Mouse (Mus musculus) intestine, embryonic 16.5 days (tissue): ENCODE results near the gene Ubp1. TPM values are rescaled to one million over a fixed set of nuclear protein-coding genes. Genes with fewer than 3 reads are reported as not detected.
A peak's percentile ranks its signal among the peaks of the same experiment; 100 is the strongest.

Experiments
- ATAC-seq: fragments of 200-750 bp; cut with Nextera tagmentation; 2 replicates; pipeline ENCODE4 v1.8.0; 2017; ENCODE audit warnings: moderate TSS enrichment, moderate library complexity
- H3K27ac ChIP-seq: fragments of 300-500 bp; sonication (generic); 2 replicates; pipeline ENCODE4 v1.5.1; 2014; ENCODE audit warnings: mild to moderate bottlenecking, low read length
- H3K27me3 ChIP-seq: fragments of 300-500 bp; sonication (generic); replicated peaks from 2 replicates; pipeline ENCODE4 v1.6.1; 2014; ENCODE audit warnings: low read length, control low read depth, mixed read lengths; ENCODE audit not compliant: control insufficient read depth, insufficient read depth
- H3K36me3 ChIP-seq: fragments of 300-500 bp; sonication (generic); 2 replicates; pipeline ENCODE4 v1.6.1; 2014; ENCODE audit warnings: low read length, control low read depth; ENCODE audit not compliant: control insufficient read depth, insufficient read depth
- H3K4me1 ChIP-seq: fragments of 300-500 bp; sonication (generic); 2 replicates; pipeline ENCODE4 v1.6.1; 2014; ENCODE audit warnings: low read length, control low read depth, mixed read lengths; ENCODE audit not compliant: control insufficient read depth, insufficient read depth
- H3K4me2 ChIP-seq: fragments of 300-500 bp; sonication (generic); 2 replicates; pipeline ENCODE4 v1.6.1; 2014; ENCODE audit warnings: low read depth, low read length, control low read depth
- H3K4me3 ChIP-seq: fragments of 300-500 bp; sonication (generic); 2 replicates; pipeline ENCODE4 v1.5.1; 2014; ENCODE audit warnings: mild to moderate bottlenecking, low read length
- H3K9ac ChIP-seq: fragments of 300-500 bp; sonication (generic); 2 replicates; pipeline ENCODE4 v1.6.1; 2014; ENCODE audit warnings: low read depth, low read length
- H3K9me3 ChIP-seq: fragments of 300-500 bp; sonication (generic); 2 replicates; pipeline ENCODE4 v1.6.1; 2016; ENCODE audit warnings: low read length, control low read depth; ENCODE audit not compliant: control insufficient read depth
- WGBS: fragments of 180-500 bp; shearing (Covaris S2); extraction: QIAGEN DNeasy Blood & Tissue Kit; methylation state at CpG from one replicate; pipeline ENCODE4 v1.1.7; 2014; 5-methylcytosine and 5-hydroxymethylcytosine counted together
- polyA plus RNA-seq: library from polyadenylated mRNA; unstranded; fragments of >200 nt; fragmentation: Nextera tagmentation; extraction: Ambion mirVana; gene quantifications from 2 replicates; pipeline ENCODE4 v1.2.1, GENCODE M21; 2015

Gene Ubp1
- polyA plus RNA-seq, 1 experiment from 2014 or later = 17.3 TPM

- under 1% methylated on average over 46 of the region's 91 CpGs for WGBS
- H3K9ac ChIP-seq = peak overlapping the region; percentile 98
- peak; percentile 43 for ATAC-seq
- no peaks in the 10 kb centered on the region for H3K27me3 ChIP-seq
- H3K36me3 ChIP-seq = no peaks in the 10 kb centered on the region
- peaks cover 17% of the 10 kb centered on the region for H3K4me1 ChIP-seq
- peak overlapping the region; percentile 85 for H3K27ac ChIP-seq
- H3K4me3 ChIP-seq = peak overlapping the region; percentile 99
- no peaks in the 10 kb centered on the region for H3K9me3 ChIP-seq
- H3K4me2 ChIP-seq = peak overlapping the region; percentile 61
Observed at GRCm38 (mm10) chr9:113931375-113932099, 803 bp downstream of the Ubp1 start.

- Histone ChIP-seq H3K4me1 (peaks cover 17% of the 10 kb centered on the region), H3K9me3 (no peaks in the 10 kb centered on the region), H3K36me3 (no peaks in the 10 kb centered on the region), H3K9ac (peak overlapping the region; percentile 98), H3K4me2 (peak overlapping the region; percentile 61), H3K27ac (peak overlapping the region; percentile 85), H3K27me3 (no peaks in the 10 kb centered on the region), H3K4me3 (peak overlapping the region; percentile 99)
- no peak for ATAC-seq
- WGBS = 3% methylated on average over 8 of the region's 8 CpGs
Observed at GRCm38 (mm10) chr9:113932100-113932470, 1.4 kb downstream of the Ubp1 start.

GRCm38 (mm10) chr9:113932501-113932900, 1.8 kb downstream of the Ubp1 start:
- peak overlapping the region; percentile 85 for H3K27ac ChIP-seq
- peak overlapping the region; percentile 98 for H3K9ac ChIP-seq
- no peaks in the 10 kb centered on the region for H3K9me3 ChIP-seq
- 15% methylated on average over 11 of the region's 11 CpGs for WGBS
- H3K36me3 ChIP-seq = no peaks in the 10 kb centered on the region
- peaks cover 17% of the 10 kb centered on the region for H3K4me1 ChIP-seq
- ATAC-seq = no peak
- H3K4me3 ChIP-seq = peak overlapping the region; percentile 99
- no peaks in the 10 kb centered on the region for H3K27me3 ChIP-seq
- H3K4me2 ChIP-seq = peak overlapping the region; percentile 61

- no peaks in the 10 kb centered on the region for H3K9me3 ChIP-seq
- H3K4me3 ChIP-seq = no peak overlapping the region
- WGBS = 75% methylated on average over 5 of the region's 5 CpGs
- H3K27me3 ChIP-seq = no peaks in the 10 kb centered on the region
- H3K4me2 ChIP-seq = no peak overlapping the region
- H3K4me1 ChIP-seq = peaks cover 19% of the 10 kb centered on the region
- H3K9ac ChIP-seq = no peak overlapping the region
- H3K36me3 ChIP-seq = no peaks in the 10 kb centered on the region
- ATAC-seq = no peak
- no peak overlapping the region for H3K27ac ChIP-seq
Observed at GRCm38 (mm10) chr9:113935638-113936037, 4.9 kb downstream of the Ubp1 start.

- Histone ChIP-seq H3K9me3 (no peaks in the 10 kb centered on the region), H3K27ac (no peak overlapping the region), H3K4me1 (peaks cover 9% of the 10 kb centered on the region), H3K27me3 (no peaks in the 10 kb centered on the region), H3K36me3 (no peaks in the 10 kb centered on the region), H3K4me2 (no peak overlapping the region), H3K4me3 (no peak overlapping the region), H3K9ac (no peak overlapping the region)
- no peak for ATAC-seq
- 87% methylated on average over 9 of the region's 9 CpGs for WGBS
Observed at GRCm38 (mm10) chr9:113939063-113939850, 8.5 kb downstream of the Ubp1 start.

GRCm38 (mm10) chr9:113941103-113941805, 10.5 kb downstream of the Ubp1 start:
- ATAC-seq = peak; percentile 79
- no peaks in the 10 kb centered on the region for H3K36me3 ChIP-seq
- no peak overlapping the region for H3K27ac ChIP-seq
- no peaks in the 10 kb centered on the region for H3K9me3 ChIP-seq
- H3K4me2 ChIP-seq = no peak overlapping the region
- H3K4me3 ChIP-seq = no peak overlapping the region
- H3K4me1 ChIP-seq = 0 out of 2 replicates have a peak, but pooled peaks cover 2% of the 10 kb centered on the region
- 76% methylated on average over 3 of the region's 3 CpGs for WGBS
- H3K27me3 ChIP-seq = no peaks in the 10 kb centered on the region
- H3K9ac ChIP-seq = no peak overlapping the region

- Histone ChIP-seq H3K9ac (no peak overlapping the region), H3K27me3 (no peaks in the 10 kb centered on the region), H3K36me3 (no peaks in the 10 kb centered on the region), H3K27ac (no peak overlapping the region), H3K4me2 (no peak overlapping the region), H3K4me1 (no peaks in the 10 kb centered on the region), H3K9me3 (no peaks in the 10 kb centered on the region), H3K4me3 (no peak overlapping the region)
- WGBS = 97% methylated on average over 1 of the region's 1 CpGs
- ATAC-seq = no peak
Observed at GRCm38 (mm10) chr9:113943372-113943771, 12.6 kb downstream of the Ubp1 start.

- 85% methylated on average over 1 of the region's 1 CpGs for WGBS
- H3K9me3 ChIP-seq = no peaks in the 10 kb centered on the region
- no peaks in the 10 kb centered on the region for H3K27me3 ChIP-seq
- H3K9ac ChIP-seq = no peak overlapping the region
- no peak overlapping the region for H3K4me2 ChIP-seq
- no peaks in the 10 kb centered on the region for H3K4me1 ChIP-seq
- no peaks in the 10 kb centered on the region for H3K36me3 ChIP-seq
- H3K4me3 ChIP-seq = no peak overlapping the region
- H3K27ac ChIP-seq = no peak overlapping the region
- ATAC-seq = no peak
Observed at GRCm38 (mm10) chr9:113947216-113947615, 16.5 kb downstream of the Ubp1 start.

- H3K9me3 ChIP-seq = no peaks in the 10 kb centered on the region
- H3K27me3 ChIP-seq = no peaks in the 10 kb centered on the region
- H3K4me1 ChIP-seq = no peaks in the 10 kb centered on the region
- no peak overlapping the region for H3K4me2 ChIP-seq
- no peak overlapping the region for H3K9ac ChIP-seq
- H3K4me3 ChIP-seq = no peak overlapping the region
- WGBS = 94% methylated on average over 4 of the region's 4 CpGs
- ATAC-seq = no peak
- peaks cover 12% of the 10 kb centered on the region for H3K36me3 ChIP-seq
- H3K27ac ChIP-seq = no peak overlapping the region
Observed at GRCm38 (mm10) chr9:113957777-113958176, 27.0 kb downstream of the Ubp1 start.
